Mouse (Mus musculus): Measurements from ENCODE around the gene Ube3c.

The Ube3c gene

GRCm38 (mm10) chr5:29672551-29672950, 103.5 kb downstream of the Ube3c start:
- CTCF ChIA-PET, result no interaction called here

GRCm38 (mm10) chr5:29674305-29674704, 105.3 kb downstream of the Ube3c start:
- CTCF ChIA-PET, result no interaction called here

- CTCF ChIA-PET, result no interaction called here
These were observed 107.4 kb downstream of the Ube3c start for GRCm38 (mm10) chr5:29676445-29676844.

GRCm38 (mm10) chr5:29685085-29685484, 116.0 kb downstream of the Ube3c start:
- CTCF ChIA-PET, result no interaction called here

- CTCF ChIA-PET, result no interaction called here
These were observed 118.6 kb downstream of the Ube3c start for GRCm38 (mm10) chr5:29687671-29688070.

GRCm38 (mm10) chr5:29688352-29688751, 119.3 kb downstream of the Ube3c start:
- CTCF ChIA-PET, result interaction anchor here (0.6 to 0.7 kb wide), 2 partner anchors 69 to 473 kb away, joined by 3 read pairs; no protein-coding TSS in a partner anchor

- CTCF ChIA-PET, result no interaction called here
These were observed 129.5 kb downstream of the Ube3c start for GRCm38 (mm10) chr5:29698493-29698892.

GRCm38 (mm10) chr5:29699520-29700202, 130.6 kb downstream of the Ube3c start:
- CTCF ChIA-PET, result no interaction called here

- CTCF ChIA-PET, result interaction anchor here (0.7 kb wide), 1 partner anchor 1617 kb away, joined by 3 read pairs; no protein-coding TSS in a partner anchor
These were observed 138.2 kb downstream of the Ube3c start for GRCm38 (mm10) chr5:29707241-29707640.

GRCm38 (mm10) chr5:29708258-29708657, 139.2 kb downstream of the Ube3c start:
- CTCF ChIA-PET, result interaction anchor here (0.7 kb wide), 1 partner anchor 1616 kb away, joined by 3 read pairs; no protein-coding TSS in a partner anchor

- CTCF ChIA-PET, result no interaction called here
These were observed 142.6 kb downstream of the Ube3c start for GRCm38 (mm10) chr5:29711631-29712030.

GRCm38 (mm10) chr5:29712906-29713305, 143.9 kb downstream of the Ube3c start:
- CTCF ChIA-PET, result no interaction called here

GRCm38 (mm10) chr5:29721159-29721558, 152.1 kb downstream of the Ube3c start:
- CTCF ChIA-PET, result no interaction called here

GRCm38 (mm10) chr5:29725369-29725768, 156.3 kb downstream of the Ube3c start:
- CTCF ChIA-PET, result no interaction called here
